In genomic region chr2:59697722-59698634, GRCm38 (mm10) we compare ENCODE assay signal across 8 mouse cellular contexts.
DNase-seq lines count a peak whose midpoint lies in the region; ATAC-seq and TF ChIP-seq lines count a peak whose summit lies in the region.

No protein-coding gene starts in this region.

- peak; percentile 89 for ATAC-seq in forebrain, embryonic 15.5 days (replicated peaks)
- peak; percentile 68; the same call in 1 of the 2 replicates for ATAC-seq in limb, embryonic 13.5 days (ENCODE audit: low FRiP score, low read depth)
- peak; percentile 84 for ATAC-seq in neural tube, embryonic 13.5 days (ENCODE audit: low read depth)
- no peak for ATAC-seq in erythroblast, adult 5-6 weeks (replicated peaks; ENCODE audit: low FRiP score, poor library complexity, severe bottlenecking)

- H3K4me3 ChIP-seq in ES-Bruce4 (ENCODE audit: low read depth, low read length), result peak overlapping the region; percentile 35; the same call in 1 of the 2 replicates
- H3K4me3 ChIP-seq in forebrain, embryonic 15.5 days, result peak overlapping the region; percentile 23
- 0 out of 2 replicates have a peak overlapping the region, but pooled peaks have one; percentile 0 for H3K4me3 ChIP-seq in limb, embryonic 13.5 days
- peak overlapping the region; percentile 14; the same call in 1 of the 2 replicates for H3K4me3 ChIP-seq in neural tube, embryonic 13.5 days
- H3K4me3 ChIP-seq in cerebellum, adult 2 months (replicated peaks; ENCODE audit: insufficient read depth, low read depth, low read length), result no peak overlapping the region

- peak overlapping the region; percentile 36 for H3K9ac ChIP-seq in ES-Bruce4 (ENCODE audit: low read depth, poor library complexity, severe bottlenecking)
- no peak overlapping the region for H3K9ac ChIP-seq in forebrain, embryonic 15.5 days (replicated peaks)
- no peak overlapping the region for H3K9ac ChIP-seq in limb, embryonic 13.5 days
- peak overlapping the region; percentile 31; the same call in 1 of the 2 replicates for H3K9ac ChIP-seq in neural tube, embryonic 13.5 days

- TF ChIP-seq EP300 in ES-Bruce4 (IDR thresholded peaks at IDR 0.05; ENCODE audit: insufficient read depth, low read depth, low read length), result no peak

- no peak for TF ChIP-seq POLR2A in ES-Bruce4 (IDR thresholded peaks at IDR 0.05; ENCODE audit: insufficient read depth, low read length)
- no peak for TF ChIP-seq POLR2A in cerebellum, adult 2 months (IDR thresholded peaks at IDR 0.05; ENCODE audit: borderline replicate concordance, insufficient read depth, low read length)

- H3K27me3 ChIP-seq in ES-Bruce4 (ENCODE audit: control insufficient read depth, insufficient read depth, low read length, poor library complexity, severe bottlenecking), result no peaks in the 10 kb centered on the region
- H3K27me3 ChIP-seq in forebrain, embryonic 15.5 days, result no peaks in the 10 kb centered on the region
- no peaks in the 10 kb centered on the region for H3K27me3 ChIP-seq in limb, embryonic 13.5 days
- H3K27me3 ChIP-seq in neural tube, embryonic 13.5 days, result no peaks in the 10 kb centered on the region
- no peaks in the 10 kb centered on the region for H3K27me3 ChIP-seq in cerebellum, adult 2 months (ENCODE audit: control insufficient read depth, insufficient read depth, low read length)

- H3K36me3 ChIP-seq in ES-Bruce4 (ENCODE audit: control insufficient read depth, insufficient read depth, low read length, poor library complexity, severe bottlenecking), result no peaks in the 10 kb centered on the region
- H3K36me3 ChIP-seq in forebrain, embryonic 15.5 days, result no peaks in the 10 kb centered on the region
- no peaks in the 10 kb centered on the region; the same call in 1 of the 2 replicates for H3K36me3 ChIP-seq in limb, embryonic 13.5 days
- H3K36me3 ChIP-seq in neural tube, embryonic 13.5 days, result no peaks in the 10 kb centered on the region

- peaks cover 10% of the 10 kb centered on the region for H3K4me1 ChIP-seq in ES-Bruce4 (ENCODE audit: control insufficient read depth, insufficient read depth, low read length)
- peaks cover 19% of the 10 kb centered on the region for H3K4me1 ChIP-seq in forebrain, embryonic 15.5 days
- H3K4me1 ChIP-seq in limb, embryonic 13.5 days, result peaks cover 48% of the 10 kb centered on the region
- peaks cover 22% of the 10 kb centered on the region for H3K4me1 ChIP-seq in neural tube, embryonic 13.5 days (replicated peaks)
- H3K4me1 ChIP-seq in cerebellum, adult 2 months (ENCODE audit: control insufficient read depth, insufficient read depth, low read length), result peaks cover 17% of the 10 kb centered on the region

- no peak for TF ChIP-seq CTCF in ES-Bruce4 (IDR thresholded peaks at IDR 0.05; ENCODE audit: low read depth, low read length)
- TF ChIP-seq CTCF in cerebellum, adult 2 months (IDR thresholded peaks at IDR 0.05; ENCODE audit: borderline replicate concordance, insufficient read depth, low read depth, low read length), result no peak

- DNase-seq in R1 (ENCODE audit: low read depth, low spot score), result peak; percentile 96
- no peak for DNase-seq in right cerebral cortex, postnatal 14 days
- DNase-seq in cerebellum, adult 2 months, result no peak

- no peaks in the 10 kb centered on the region for H3K9me3 ChIP-seq in ES-Bruce4 (replicated peaks; ENCODE audit: control insufficient read depth, insufficient read depth, low read length, poor library complexity, severe bottlenecking)
- H3K9me3 ChIP-seq in forebrain, embryonic 15.5 days, result no peaks in the 10 kb centered on the region
- H3K9me3 ChIP-seq in limb, embryonic 13.5 days, result no peaks in the 10 kb centered on the region
- no peaks in the 10 kb centered on the region for H3K9me3 ChIP-seq in neural tube, embryonic 13.5 days

- peak overlapping the region; percentile 99 for H3K27ac ChIP-seq in ES-Bruce4 (ENCODE audit: insufficient read depth, low read length)
- H3K27ac ChIP-seq in forebrain, embryonic 15.5 days (replicated peaks), result peak overlapping the region; percentile 35
- H3K27ac ChIP-seq in limb, embryonic 13.5 days, result peak overlapping the region; percentile 63; the same call in 1 of the 2 replicates
- peak overlapping the region; percentile 34 for H3K27ac ChIP-seq in neural tube, embryonic 13.5 days (replicated peaks)
- H3K27ac ChIP-seq in cerebellum, adult 2 months (ENCODE audit: insufficient read depth, low read length), result no peak overlapping the region

- WGBS in forebrain, embryonic 15.5 days, result 2% methylated on average over 16 of the region's 16 CpGs
- 3% methylated on average over 16 of the region's 16 CpGs for WGBS in limb, embryonic 13.5 days
- 2% methylated on average over 15 of the region's 16 CpGs for WGBS in neural tube, embryonic 13.5 days
- 36% methylated on average over 16 of the region's 16 CpGs for WGBS in cerebellum, adult 2 months

- peak overlapping the region; percentile 41 for H3K4me2 ChIP-seq in forebrain, embryonic 15.5 days (replicated peaks)
- peak overlapping the region; percentile 50 for H3K4me2 ChIP-seq in limb, embryonic 13.5 days (replicated peaks)
- H3K4me2 ChIP-seq in neural tube, embryonic 13.5 days, result peak overlapping the region; percentile 48

Comparison
In these comparisons a context has a peak if more than half of its experiments do, and no peak if none do; other contexts are left out.
1. H3K9ac ChIP-seq: peak in ES-Bruce4 (single experiment) and neural tube, embryonic 13.5 days (single experiment); none in forebrain, embryonic 15.5 days (single experiment) and limb, embryonic 13.5 days (single experiment).
2. Peak in every context shown above with its lines, with median percentiles within 50 percentile points of each other: H3K4me2 ChIP-seq.